Mouse (Mus musculus) heart, postnatal 36 days (tissue): ENCODE results near the gene 1700056E22Rik. TPM values are rescaled to one million over a fixed set of nuclear protein-coding genes. Genes with fewer than 3 reads are reported as not detected.

Experiments used
- DNase-seq, 2 experiments: peaks; one replicate each; pipeline ENCODE4 v3.0.0; 2021 to 2022
- intact Hi-C: fragments of 180-260 bp; cut with DNase I; formaldehyde crosslinking; loops from one replicate; pipeline ENCODE4 v1.15.1; 2025
- total RNA-seq, 2 experiments: library from RNA; stranded (reverse); gene quantifications; 2 replicates each; pipeline ENCODE4 v1.2.3; 2021

The 1700056E22Rik gene
- 1 to 10 TPM; 1.0 to 1.2 TPM for total RNA-seq

DNA sequence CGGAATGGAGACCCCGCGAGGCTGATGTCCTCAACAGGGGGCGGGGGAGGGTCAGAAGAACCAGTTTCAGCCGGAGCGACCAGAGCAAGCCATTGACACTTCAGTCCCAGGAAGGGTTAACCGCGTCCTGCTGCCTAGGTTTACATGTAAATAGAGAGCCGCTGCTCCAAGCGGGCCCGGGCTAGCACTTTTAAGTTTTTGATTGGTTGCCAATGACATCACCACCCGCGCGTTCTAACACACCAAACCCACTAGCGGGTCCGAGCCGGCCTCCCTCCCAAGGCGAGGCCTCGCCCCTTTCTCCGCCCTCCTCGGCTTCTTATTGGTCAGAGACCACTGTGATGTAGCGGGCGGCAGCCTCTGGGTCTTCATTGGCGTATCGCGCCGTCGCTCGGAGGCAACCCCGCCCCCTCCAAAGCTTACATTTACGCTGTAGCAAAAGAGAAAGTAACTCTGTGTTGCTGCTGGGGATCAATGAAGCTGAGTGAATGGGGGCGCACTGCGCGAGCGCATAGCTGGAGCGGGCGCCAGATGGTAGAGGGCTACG is at the start of gene 1700056E22Rik:
TSS of gene 1700056E22Rik (minus strand) at position 291 of the 547 bp plus-strand sequence.
- peak; percentile 94 to 96 for DNase-seq
- intact Hi-C loops, result loop anchor here (5.0 to 10.0 kb wide), 5 partner anchors 127 to 1171 kb away; partner anchors contain the start of gene Rab3gap2

DNA sequence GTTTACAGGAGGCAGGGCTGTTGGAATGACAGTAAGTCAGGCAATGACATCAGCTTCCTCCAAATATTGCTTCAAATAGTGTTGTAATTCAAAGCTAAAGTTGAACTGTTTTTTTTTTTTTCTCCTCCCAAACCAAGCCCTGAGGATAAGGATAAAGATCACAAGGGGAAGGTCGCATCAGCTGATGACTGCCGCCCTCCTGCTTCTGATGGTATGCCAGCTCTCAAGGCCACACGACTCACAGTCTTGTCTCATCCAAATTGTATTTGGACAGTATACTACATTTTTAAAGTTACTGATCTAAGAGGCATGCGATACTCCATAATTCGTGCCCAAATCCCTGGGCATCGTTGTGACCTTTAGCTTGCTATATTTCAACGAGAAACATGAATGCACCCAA is 49.1 kb upstream of the 1700056E22Rik start:
- intact Hi-C loops, result no loop called here
- DNase-seq, result no peak

DNA sequence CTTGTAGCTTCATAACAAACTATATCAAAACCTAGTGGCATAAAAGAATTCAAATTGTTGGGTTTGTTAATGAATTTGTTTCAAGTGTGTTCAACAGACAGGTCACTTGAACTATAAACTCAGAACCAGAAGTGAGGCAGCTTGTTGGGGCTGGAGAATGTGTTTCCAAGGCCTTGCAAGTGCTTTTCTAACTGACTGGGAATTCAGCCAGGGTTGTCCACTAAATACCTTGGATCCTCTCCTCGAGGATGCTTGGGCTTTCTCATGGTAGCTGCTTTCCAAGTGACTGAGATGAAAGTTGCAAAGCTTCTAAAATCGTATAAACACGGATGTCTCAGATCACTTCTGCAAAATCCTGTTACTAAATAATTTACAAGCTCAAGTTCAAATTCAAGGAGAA is 48.6 kb upstream of the 1700056E22Rik start:
- DNase-seq, result no peak
- intact Hi-C loops, result no loop called here

GRCm38 (mm10) chr1:184079304-184079703 is 45.2 kb upstream of the 1700056E22Rik start:
- DNase-seq, result no peak
- intact Hi-C loops, result no loop called here

DNA sequence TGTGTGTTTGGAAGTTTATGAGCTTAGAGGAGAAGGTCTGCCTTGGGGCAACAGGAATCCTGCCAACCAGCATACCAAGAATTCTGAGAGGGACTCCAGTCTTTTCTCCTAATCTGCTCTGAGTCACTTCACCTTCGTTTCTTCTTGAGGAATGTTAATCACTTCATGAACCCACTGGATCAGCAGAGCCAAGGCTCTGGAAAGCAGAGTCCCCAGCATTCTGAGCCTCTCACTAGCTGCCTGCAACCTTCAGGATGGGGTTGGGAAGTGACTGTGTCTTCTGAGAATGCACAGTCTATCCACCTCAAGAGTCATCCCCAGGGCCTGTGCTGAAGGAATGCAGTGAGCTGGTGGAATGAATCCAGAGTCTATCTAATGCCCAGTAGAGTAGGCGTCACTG is 42.7 kb upstream of the 1700056E22Rik start:
- DNase-seq, result no peak
- intact Hi-C loops, result no loop called here

DNA sequence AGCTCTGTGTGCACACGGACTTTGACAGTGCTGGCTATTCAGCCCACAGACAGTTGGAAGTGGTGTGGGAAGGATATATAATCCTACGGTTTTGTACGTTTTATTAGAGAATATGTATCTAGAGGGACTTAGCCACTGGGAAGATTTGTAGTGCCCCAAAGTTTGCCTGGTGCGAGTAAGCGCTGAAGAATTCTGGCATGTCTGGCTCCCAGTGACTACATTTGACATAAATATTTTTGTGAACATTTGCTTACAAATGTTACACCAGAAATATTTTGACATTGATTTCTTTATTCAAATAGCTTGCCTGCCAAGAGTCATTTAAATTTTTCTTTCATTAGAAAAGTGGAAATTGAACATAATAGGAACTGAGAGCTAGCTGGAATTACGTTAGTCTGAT is 42.0 kb upstream of the 1700056E22Rik start:
- intact Hi-C loops, result no loop called here

GRCm38 (mm10) chr1:184068971-184069370 is 34.9 kb upstream of the 1700056E22Rik start:
- intact Hi-C loops, result no loop called here
- no peak for DNase-seq

More for the DNA sequence above, 42.0 kb upstream of the 1700056E22Rik start:
- DNase-seq, result no peak

- DNase-seq, result no peak
- intact Hi-C loops, result no loop called here
Observed at GRCm38 (mm10) chr1:184067704-184068558, 33.8 kb upstream of the 1700056E22Rik start.

DNA sequence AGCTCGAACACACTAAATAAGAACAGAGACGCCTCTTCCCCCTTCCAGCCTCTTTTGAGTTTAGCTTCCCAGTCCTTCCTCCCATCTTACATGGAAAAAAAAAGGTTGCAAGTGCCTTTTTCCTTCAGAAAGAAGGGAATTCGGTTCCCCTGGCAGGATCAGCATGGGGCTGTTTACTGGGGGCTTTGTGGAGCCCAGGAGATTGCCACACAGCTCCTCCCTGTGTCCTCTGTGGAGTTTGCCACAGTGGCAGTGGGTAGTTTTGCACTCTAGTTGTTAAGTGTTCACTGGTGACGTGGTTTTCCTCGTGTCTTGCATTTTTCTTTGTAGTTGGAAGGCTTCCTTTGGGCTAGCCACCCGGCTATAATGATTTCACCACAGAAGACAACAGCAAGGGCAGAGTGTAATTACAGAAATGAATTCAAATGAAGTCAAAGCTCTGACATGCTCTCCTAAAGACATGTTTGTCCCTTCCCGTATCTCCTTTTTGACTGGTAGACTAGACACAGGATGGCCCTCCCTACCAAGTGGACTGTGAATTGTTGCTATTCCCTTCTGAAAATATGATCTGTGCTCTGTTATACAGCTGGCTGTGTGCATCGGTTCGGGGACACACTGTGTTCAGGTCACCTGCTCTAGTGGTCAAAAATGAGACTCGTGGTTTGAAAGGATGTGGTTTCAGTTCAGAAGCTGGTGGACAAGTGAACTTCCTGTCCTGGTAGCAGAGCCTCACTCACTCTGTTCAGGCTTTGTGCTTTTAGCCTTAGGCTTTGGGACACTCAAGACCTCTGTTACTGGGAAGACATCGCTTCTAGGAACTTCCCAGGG is 32.6 kb upstream of the 1700056E22Rik start:
- intact Hi-C loops, result no loop called here
- DNase-seq, result no peak

GRCm38 (mm10) chr1:184065589-184066361 is 31.7 kb upstream of the 1700056E22Rik start:
- DNase-seq, result no peak
- intact Hi-C loops, result no loop called here

DNA sequence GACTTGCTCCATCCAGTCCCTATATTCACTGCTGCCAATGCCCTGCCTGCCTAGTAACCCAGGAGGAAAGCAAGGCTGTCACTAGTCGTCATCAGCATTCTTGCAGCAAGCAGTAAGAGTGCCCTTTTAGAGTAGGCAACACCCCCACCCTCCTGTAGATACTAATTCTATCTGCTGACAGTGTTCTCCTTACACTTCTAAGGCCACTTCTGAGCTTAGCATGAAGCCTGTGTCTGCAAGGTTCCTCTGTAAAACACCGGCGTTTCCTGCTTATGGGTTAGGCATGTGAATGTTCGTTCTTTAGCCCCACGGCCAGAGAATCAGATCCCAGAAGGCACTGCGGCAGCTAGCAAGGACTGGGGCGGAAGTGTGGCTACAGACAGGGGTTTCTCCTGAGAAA is 30.2 kb upstream of the 1700056E22Rik start:
- intact Hi-C loops, result no loop called here
- DNase-seq, result no peak

DNA sequence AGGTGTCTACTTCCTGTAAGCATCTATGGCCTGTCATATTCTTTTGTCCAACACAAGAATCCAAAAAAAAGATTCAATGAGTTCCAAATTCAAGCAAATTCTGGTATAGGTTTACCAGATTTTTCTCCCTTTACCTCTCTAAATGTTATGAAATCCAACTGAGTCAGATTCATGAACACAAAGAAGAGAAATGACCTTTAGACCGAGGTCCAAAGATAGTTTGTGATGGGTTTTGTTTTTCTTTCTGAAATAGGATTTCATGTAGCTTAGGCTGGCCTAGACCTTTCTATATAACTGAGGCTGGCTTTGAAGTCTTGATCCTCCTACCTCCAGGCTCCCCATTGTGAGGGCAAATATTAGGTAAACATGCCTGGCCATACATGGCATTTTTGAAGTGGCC is 27.8 kb upstream of the 1700056E22Rik start:
- no peak for DNase-seq
- intact Hi-C loops, result no loop called here

- intact Hi-C loops, result no loop called here
- DNase-seq, result no peak
Observed at GRCm38 (mm10) chr1:184060828-184061734, 27.0 kb upstream of the 1700056E22Rik start.

DNA sequence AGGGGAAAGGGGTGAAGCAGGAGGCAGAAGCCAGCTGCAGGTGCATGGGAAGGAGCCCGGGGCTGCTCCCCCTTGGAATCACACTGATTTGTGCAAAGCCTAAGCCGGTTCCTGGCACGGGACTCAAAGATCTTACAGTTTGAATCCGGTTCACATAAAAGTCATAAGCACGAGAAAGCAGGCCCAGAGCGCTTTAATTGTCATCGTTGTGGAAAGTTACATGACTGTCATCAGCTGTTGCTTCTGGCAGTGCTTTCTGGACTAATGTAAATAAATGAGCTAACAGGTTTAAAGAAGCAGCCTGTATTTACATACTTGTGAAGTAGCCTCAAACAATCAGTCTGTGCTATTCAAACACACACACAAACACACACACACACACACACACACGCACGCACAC is 26.3 kb upstream of the 1700056E22Rik start:
- DNase-seq, result no peak
- intact Hi-C loops, result no loop called here

- DNase-seq, result no peak
- intact Hi-C loops, result no loop called here
Observed at GRCm38 (mm10) chr1:184059814-184060213, 25.7 kb upstream of the 1700056E22Rik start.

DNA sequence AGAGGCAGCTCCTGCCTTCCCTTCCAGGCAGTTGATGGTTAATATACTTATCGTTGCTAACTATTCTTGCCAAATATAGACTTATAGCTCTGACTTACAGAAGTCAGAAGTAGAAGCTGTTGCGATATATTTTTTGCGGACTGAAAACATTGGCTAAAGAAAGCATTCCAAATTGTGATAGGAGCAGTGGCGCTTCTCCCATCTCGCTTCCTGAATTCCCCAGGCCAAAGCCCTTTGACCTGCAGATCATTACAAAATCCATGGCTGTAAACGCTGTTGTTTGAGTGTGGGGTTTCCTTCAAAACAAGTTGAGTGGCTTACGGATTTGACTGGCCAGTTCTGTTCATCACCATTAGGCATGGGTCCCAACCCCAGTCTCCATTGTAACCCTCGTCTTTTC is 24.1 kb upstream of the 1700056E22Rik start:
- intact Hi-C loops, result no loop called here
- DNase-seq, result no peak

- intact Hi-C loops, result loop anchor here (5.0 kb wide), 1 partner anchor 118 kb away; no protein-coding TSS in a partner anchor
- DNase-seq, result no peak
Observed at GRCm38 (mm10) chr1:184054176-184054575, 20.1 kb upstream of the 1700056E22Rik start.

- intact Hi-C loops, result loop anchor here (5.0 kb wide), 1 partner anchor 119 kb away; no protein-coding TSS in a partner anchor
Observed at GRCm38 (mm10) chr1:184053711-184054110, 19.6 kb upstream of the 1700056E22Rik start.

DNA sequence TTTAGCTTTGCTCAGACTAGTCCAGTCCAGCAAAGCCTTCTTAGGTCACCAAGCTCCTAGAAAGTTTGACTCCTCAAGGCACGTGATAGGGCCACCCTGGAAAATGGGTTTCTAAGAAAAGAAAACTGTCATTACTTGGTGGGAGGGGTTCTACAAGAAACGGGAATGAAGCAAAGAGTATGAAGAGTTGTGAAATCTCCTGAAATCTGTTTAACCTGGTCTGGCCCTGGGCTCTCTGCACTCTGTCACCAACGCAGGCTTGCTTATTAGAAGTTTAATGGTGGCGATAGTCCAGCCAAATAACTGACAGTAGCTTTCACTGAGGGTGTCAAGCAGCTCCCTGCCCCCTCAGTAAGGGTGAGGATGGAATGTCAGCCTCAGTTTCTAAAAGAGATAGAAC is 19.0 kb upstream of the 1700056E22Rik start:
- intact Hi-C loops, result loop anchor here (5.0 kb wide), 1 partner anchor 119 kb away; no protein-coding TSS in a partner anchor
- no peak for DNase-seq

More at GRCm38 (mm10) chr1:184053711-184054110, 19.6 kb upstream of the 1700056E22Rik start:
- DNase-seq, result no peak
